Mouse (Mus musculus) megakaryocyte, embryonic 14.5 days (primary cell): ENCODE data around the gene Cdkl4.
"Not testable (repeated sequence)": the region's sequence is repeated elsewhere in the genome, so short reads cannot be mapped to it uniquely, and the experiment has no call there.

Source experiments
- FLI1 ChIP-seq: IDR thresholded peaks from 2 replicates; pipeline ENCODE4 v1.6.1; 2012; ENCODE audit warnings: low read length, inconsistent platforms, mixed read lengths
- GATA1 ChIP-seq: IDR thresholded peaks from 3 replicates; pipeline ENCODE4 v1.6.1; 2012; ENCODE audit warnings: mixed read lengths, low read length, inconsistent platforms, borderline replicate concordance

DNA sequence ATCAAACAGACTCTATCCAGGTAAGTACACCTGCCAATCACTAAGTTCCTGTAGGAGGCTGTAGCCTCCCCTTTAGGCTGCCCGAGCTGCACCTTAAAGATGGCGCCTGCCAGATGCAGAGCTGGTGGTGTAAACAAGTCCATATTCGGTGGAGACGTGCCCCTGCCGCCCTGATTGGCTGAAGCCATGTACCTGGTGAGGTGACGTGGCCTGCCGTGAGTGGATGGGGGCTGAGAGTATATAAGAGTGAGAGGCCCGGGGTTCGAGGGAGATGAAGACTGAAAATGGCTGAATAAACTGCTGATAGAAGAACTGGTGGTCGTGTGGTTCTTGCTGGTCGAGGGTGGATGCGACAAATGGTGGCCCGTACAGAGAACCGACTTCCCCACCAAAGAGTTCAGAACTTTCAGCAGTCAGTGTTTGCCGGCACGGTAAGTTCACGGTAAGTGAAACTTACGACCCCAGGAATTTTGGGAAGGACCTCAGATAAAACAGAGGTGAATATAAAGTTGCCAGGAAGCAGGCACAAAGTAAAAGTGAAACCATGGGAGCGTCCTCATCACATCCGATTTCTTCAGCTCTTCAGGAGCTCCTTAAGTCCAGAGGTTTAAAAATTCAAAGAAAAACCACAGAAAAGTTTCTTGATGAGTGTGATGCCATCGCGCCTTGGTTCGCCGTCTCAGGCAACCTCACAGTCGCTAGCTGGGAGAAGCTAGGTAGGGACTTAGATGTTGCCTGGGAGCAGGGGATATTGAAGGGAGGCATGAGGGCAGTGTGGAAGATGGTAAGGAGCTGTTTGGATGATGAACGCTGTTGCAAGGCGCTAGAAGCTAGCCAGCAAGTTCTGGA is 13.6 kb downstream of the Cdkl4 start:
- TF ChIP-seq GATA1, FLI1: not testable (repeated sequence)
